Mouse (Mus musculus) frontal cortex, adult 2 months (tissue): ENCODE measurements around the gene Gnao1. TPM values are rescaled to one million over a fixed set of nuclear protein-coding genes. Genes with fewer than 3 reads are reported as not detected.

Source experiments
- DNase-seq, 2 experiments: peaks; one replicate each; pipeline ENCODE4 v3.0.0; 2022; ENCODE audit warnings: low spot score in 1 of 2; ENCODE audit errors: extremely low spot score in 1 of 2
- polyA plus RNA-seq: library from polyadenylated mRNA; depleted of rRNA; stranded (reverse); fragments of >200 nt; gene quantifications from 2 replicates; pipeline ENCODE4 v1.2.3, GENCODE M21; 2012

Gene Gnao1
- polyA plus RNA-seq, 1 experiment, result 430 TPM

GRCm38 (mm10) chr8:93933288-93933687 lies 123.5 kb downstream of the Gnao1 start:
- no peak for DNase-seq

- DNase-seq, result no peak
These were observed 128.4 kb downstream of the Gnao1 start for GRCm38 (mm10) chr8:93938193-93938592.

GRCm38 (mm10) chr8:93940542-93941423 lies 131.0 kb downstream of the Gnao1 start:
- peak in 1 of 2 experiments; percentile 62 for DNase-seq

GRCm38 (mm10) chr8:93941636-93942054 lies 131.9 kb downstream of the Gnao1 start:
- DNase-seq, result no peak

- no peak for DNase-seq
These were observed 136.0 kb downstream of the Gnao1 start for GRCm38 (mm10) chr8:93945781-93946180.

DNA sequence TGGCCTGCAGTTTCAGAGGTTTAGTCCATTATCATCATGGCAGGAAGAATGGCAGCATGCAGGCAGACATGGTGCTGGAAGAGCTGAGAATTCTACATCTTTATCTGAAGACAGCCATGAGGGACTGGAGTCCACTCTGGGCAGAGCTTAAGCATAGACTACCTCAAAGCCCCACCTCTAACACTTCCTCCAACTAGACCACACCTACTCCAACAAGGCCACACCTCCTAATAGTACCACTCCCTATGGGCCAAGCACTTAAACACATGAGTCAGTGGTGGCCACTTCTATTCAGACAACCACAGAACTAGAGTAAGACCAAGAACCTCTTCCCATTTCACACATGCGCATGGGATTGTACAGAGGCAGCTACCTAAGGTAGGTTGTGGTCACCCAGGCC lies 136.6 kb downstream of the Gnao1 start:
- DNase-seq, result no peak

DNA sequence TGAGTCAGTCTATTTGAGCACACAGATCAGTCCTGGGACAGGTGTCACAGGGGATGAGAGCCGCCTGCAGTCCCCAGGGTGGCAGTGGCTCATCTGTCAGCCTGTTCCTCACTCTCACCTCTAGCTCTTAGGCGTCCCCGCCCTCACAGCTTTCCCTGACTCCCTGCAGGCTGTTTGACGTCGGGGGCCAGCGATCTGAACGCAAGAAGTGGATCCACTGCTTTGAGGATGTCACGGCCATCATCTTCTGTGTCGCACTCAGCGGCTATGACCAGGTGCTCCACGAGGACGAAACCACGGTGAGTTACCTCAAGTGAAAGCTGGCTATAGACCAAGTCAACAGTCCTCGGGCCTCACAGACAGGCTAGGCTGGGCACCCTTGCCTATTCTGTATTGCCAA lies 140.4 kb downstream of the Gnao1 start:
- DNase-seq, result no peak

DNA sequence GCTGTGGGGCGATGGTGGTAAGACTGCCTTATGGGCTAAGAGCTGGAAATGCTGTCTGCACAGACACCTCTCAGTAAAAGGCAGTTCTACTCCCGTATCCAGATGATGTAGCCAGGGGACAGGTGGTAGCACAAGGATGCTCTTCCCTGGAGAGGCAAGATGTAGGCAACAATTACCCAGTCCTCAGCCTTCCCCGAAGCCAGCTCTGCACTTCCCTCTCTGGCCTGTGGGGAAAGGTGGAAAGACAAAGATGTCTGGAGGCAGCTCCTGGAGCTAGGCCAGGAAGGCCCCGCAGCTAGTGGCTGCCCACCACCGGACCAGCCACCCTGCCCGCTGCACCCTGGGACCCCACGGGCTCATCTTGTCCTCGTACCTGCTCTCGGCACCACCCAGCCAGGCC lies 142.7 kb downstream of the Gnao1 start:
- DNase-seq, result no peak

DNA sequence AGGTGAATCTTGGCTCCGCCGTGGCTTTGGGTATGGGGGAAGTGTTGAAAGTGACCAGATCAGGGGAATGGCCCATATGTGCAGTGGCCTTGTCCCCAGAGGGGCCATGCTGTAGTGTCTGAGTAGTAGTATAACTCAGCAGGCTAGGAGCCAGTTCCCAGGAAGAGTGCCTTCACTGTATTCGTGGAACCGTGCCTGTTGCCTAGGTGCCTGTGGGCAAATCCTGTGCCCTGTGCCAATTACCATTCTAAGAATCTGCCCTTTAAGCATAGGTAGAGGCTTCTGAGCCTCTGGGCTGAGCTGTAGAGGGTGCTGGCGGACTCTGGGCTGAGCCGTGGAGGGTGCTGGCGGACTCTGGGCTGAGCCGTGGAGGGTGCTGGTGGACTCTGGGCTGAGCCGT lies 148.6 kb downstream of the Gnao1 start:
- DNase-seq, result no peak

DNA sequence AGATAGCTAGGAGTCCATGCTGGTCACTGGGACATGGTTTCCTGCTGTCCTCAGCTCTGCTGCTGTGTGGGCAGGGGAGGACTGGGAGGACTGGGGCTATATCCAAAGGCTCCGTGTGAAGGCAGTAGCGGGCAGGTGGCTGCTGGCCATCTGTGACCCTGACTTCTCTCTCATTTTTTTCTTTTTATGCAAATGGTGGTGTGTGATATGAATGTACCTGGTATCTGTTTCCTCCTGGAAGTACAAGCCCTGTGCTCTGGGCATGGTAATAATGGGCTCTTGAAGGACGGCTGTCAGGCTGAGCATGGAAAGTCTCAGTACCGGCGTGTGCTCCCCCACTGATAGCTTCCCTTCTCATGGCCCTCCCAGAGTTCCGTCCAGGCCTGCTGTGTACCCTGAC lies 151.1 kb downstream of the Gnao1 start:
- DNase-seq, result no peak

- DNase-seq, result no peak
These were observed 158.5 kb downstream of the Gnao1 start for GRCm38 (mm10) chr8:93968293-93968692.

GRCm38 (mm10) chr8:93969626-93970340 lies 160.0 kb downstream of the Gnao1 start:
- DNase-seq, result no peak

- DNase-seq, result no peak
These were observed 161.7 kb downstream of the Gnao1 start for GRCm38 (mm10) chr8:93971451-93971850.

GRCm38 (mm10) chr8:93972211-93972610 lies 162.4 kb downstream of the Gnao1 start:
- no peak for DNase-seq

DNA sequence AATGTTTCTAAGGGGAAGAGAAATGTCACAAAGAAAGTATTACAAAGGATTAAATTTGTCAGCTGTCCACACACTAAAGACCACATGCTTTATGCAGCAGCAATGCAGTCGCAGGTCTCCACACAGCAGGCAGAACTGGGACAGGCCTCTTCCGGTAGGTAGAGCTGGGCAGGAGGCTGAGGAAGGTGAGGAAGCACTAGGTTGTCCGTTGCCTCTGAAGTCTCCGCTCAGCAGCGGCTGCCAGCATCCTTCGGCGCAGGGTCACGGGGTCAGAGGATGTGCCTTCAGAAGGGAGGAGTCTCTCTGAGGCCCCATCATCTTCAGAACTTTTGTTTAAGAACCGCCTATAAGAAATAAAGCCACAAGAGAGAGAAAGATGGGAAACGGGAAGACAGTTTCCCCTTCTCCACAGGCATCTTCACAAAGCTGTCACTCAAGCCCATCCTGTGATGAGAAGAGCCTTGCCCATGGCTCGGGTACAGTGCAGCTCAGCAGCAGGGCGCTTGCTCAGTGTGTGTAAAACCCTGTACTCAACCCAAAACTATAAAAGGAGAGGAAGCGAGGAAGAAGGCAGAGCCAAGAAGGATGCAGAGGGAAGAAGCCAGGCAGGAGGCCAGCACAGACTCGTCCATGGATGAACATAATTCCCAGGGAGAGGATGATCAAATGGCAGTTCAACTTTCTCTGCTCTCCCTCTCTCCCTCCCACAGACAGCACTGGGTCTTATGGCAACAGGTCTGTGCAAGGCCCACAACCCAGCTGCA lies 163.4 kb downstream of the Gnao1 start:
- peak in 1 of 2 experiments; percentile 47 for DNase-seq

GRCm38 (mm10) chr8:93973831-93974375 lies 164.1 kb downstream of the Gnao1 start:
- DNase-seq, result no peak

GRCm38 (mm10) chr8:93974602-93975186 lies 164.9 kb downstream of the Gnao1 start:
- no peak for DNase-seq

DNA sequence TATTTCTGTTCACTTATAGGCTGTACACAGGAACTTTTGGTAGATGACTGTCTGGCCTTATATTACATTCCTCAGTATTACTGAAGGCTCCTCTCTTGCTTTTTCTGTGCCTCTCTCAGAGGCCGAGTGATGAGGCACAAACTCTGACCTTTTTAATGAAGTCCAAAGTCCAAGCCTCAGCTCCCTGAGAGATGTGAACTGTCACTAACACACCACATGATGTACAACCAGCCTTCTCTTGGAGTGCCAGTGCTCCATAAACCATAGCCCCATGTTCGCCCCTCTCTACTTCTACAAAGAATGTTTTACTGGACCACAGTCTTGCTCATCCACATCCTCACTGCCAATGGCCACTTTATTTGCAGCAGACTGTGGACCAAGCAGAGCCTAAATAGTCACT lies 165.6 kb downstream of the Gnao1 start:
- DNase-seq, result no peak

GRCm38 (mm10) chr8:93976446-93977211 lies 166.9 kb downstream of the Gnao1 start:
- DNase-seq, result no peak

DNA sequence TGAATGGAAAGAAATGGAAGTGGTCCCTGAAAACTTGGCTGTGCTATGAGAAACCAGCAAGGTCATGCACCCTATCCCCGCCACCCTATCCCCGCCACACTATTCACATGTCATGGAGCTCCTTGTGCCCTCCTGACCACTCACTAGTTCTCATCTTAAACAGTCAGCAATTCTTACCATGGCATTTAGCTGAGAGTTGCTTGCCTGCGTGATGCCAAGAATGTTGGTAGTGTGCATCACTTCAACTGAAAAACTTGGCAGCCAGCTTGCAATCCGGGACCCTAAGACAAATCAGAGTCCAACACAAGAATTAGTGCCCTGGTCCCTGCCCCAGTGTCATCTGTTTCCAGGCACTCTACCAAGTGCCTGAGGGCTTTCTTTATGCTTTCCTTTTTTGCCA lies 170.4 kb downstream of the Gnao1 start:
- DNase-seq, result no peak
